Mouse (Mus musculus) left cerebral cortex, postnatal 14 days (tissue): ENCODE measurements at regions not wholly inside any gene's neighbourhood (a gene's known extent, or its start where the extent isn't known, plus 50 kb on each side); places are given as distances from the start of the nearest gene placed in this dataset.

Experiments
- DNase-seq, 2 experiments: peaks; one replicate each; pipeline ENCODE4 v3.0.0; 2021 to 2022; ENCODE audit warnings: low spot score in 2 of 2, mixed read lengths in 1 of 2
- intact Hi-C: fragments of 180-260 bp; cut with DNase I; formaldehyde crosslinking; loops from one replicate; pipeline ENCODE4 v1.15.1; 2025

- intact Hi-C loops: no loop called here
Measured at GRCm38 (mm10) chr2:147838613-147839012, 208.2 kb downstream of the Foxa2 start.

GRCm38 (mm10) chr2:147830551-147830950 lies 216.2 kb downstream of the Foxa2 start:
- intact Hi-C loops: no loop called here
- no peak for DNase-seq

More at GRCm38 (mm10) chr2:147838613-147839012, 208.2 kb downstream of the Foxa2 start:
- DNase-seq: no peak

GRCm38 (mm10) chr2:147816951-147817350 lies 229.8 kb downstream of the Foxa2 start:
- no peak for DNase-seq
- intact Hi-C loops: no loop called here

GRCm38 (mm10) chr2:147814231-147814630 lies 232.5 kb downstream of the Foxa2 start:
- intact Hi-C loops: no loop called here
- no peak for DNase-seq

- intact Hi-C loops: no loop called here
- no peak for DNase-seq
Measured at GRCm38 (mm10) chr2:147813516-147813915, 233.3 kb downstream of the Foxa2 start.

- intact Hi-C loops: loop anchor here (2.0 to 10.0 kb wide), 2 partner anchors 305 to 847 kb away; no protein-coding TSS in a partner anchor
- peak; percentile 28 to 64 for DNase-seq
Measured at GRCm38 (mm10) chr2:147808036-147808675, 238.6 kb downstream of the Foxa2 start.

- peak; percentile 45 to 57 for DNase-seq
- intact Hi-C loops: loop anchor here (10.0 kb wide), 1 partner anchor 852 kb away; no protein-coding TSS in a partner anchor
Measured at GRCm38 (mm10) chr2:147803102-147803501, 243.7 kb downstream of the Foxa2 start.

GRCm38 (mm10) chr2:147791434-147791833 lies 255.3 kb downstream of the Foxa2 start:
- intact Hi-C loops: no loop called here

GRCm38 (mm10) chr2:147789877-147790276 lies 256.9 kb downstream of the Foxa2 start:
- DNase-seq: no peak
- intact Hi-C loops: loop anchor here (5.0 kb wide), 2 partner anchors 53 to 408 kb away; no protein-coding TSS in a partner anchor

More at GRCm38 (mm10) chr2:147791434-147791833, 255.3 kb downstream of the Foxa2 start:
- DNase-seq: no peak

GRCm38 (mm10) chr2:147789268-147789667 lies 257.5 kb downstream of the Foxa2 start:
- peak; percentile 72 to 86 for DNase-seq
- intact Hi-C loops: loop anchor here (5.0 kb wide), 2 partner anchors 52 to 407 kb away; no protein-coding TSS in a partner anchor

GRCm38 (mm10) chr2:147788001-147788400 lies 258.8 kb downstream of the Foxa2 start:
- DNase-seq: no peak
- intact Hi-C loops: loop anchor here (5.0 kb wide), 2 partner anchors 51 to 406 kb away; no protein-coding TSS in a partner anchor

- no peak for DNase-seq
- intact Hi-C loops: no loop called here
Measured at GRCm38 (mm10) chr2:147782496-147782895, 264.3 kb downstream of the Foxa2 start.

GRCm38 (mm10) chr2:147776316-147776715 lies 270.5 kb downstream of the Foxa2 start:
- intact Hi-C loops: no loop called here

GRCm38 (mm10) chr2:147772579-147772978 lies 274.2 kb downstream of the Foxa2 start:
- no peak for DNase-seq
- intact Hi-C loops: no loop called here

More at GRCm38 (mm10) chr2:147776316-147776715, 270.5 kb downstream of the Foxa2 start:
- no peak for DNase-seq

- peak in 1 of 2 experiments; percentile 17 for DNase-seq
- intact Hi-C loops: no loop called here
Measured at GRCm38 (mm10) chr2:147753089-147753488, 293.7 kb downstream of the Foxa2 start.

- intact Hi-C loops: no loop called here
- peak in 1 of 2 experiments; percentile 14 for DNase-seq
Measured at GRCm38 (mm10) chr2:147751831-147752230, 294.9 kb downstream of the Foxa2 start.

- DNase-seq: no peak
- intact Hi-C loops: no loop called here
Measured at GRCm38 (mm10) chr2:147748006-147748405, 298.8 kb downstream of the Foxa2 start.

GRCm38 (mm10) chr2:147743908-147744307 lies 302.9 kb downstream of the Foxa2 start:
- intact Hi-C loops: no loop called here

GRCm38 (mm10) chr2:147738307-147738872 lies 308.4 kb downstream of the Foxa2 start:
- intact Hi-C loops: loop anchor here (2.0 to 5.0 kb wide), 2 partner anchors 49 to 360 kb away; no protein-coding TSS in a partner anchor
- DNase-seq: peak; percentile 65 to 66

More at GRCm38 (mm10) chr2:147743908-147744307, 302.9 kb downstream of the Foxa2 start:
- peak in 1 of 2 experiments; percentile 9 for DNase-seq

- intact Hi-C loops: no loop called here
Measured at GRCm38 (mm10) chr2:147727396-147727795, 319.4 kb downstream of the Foxa2 start.

More at GRCm38 (mm10) chr2:147727396-147727795, 319.4 kb downstream of the Foxa2 start:
- no peak for DNase-seq
